Mouse (Mus musculus): ENCODE measurements around the gene Gramd1b.

DNA sequence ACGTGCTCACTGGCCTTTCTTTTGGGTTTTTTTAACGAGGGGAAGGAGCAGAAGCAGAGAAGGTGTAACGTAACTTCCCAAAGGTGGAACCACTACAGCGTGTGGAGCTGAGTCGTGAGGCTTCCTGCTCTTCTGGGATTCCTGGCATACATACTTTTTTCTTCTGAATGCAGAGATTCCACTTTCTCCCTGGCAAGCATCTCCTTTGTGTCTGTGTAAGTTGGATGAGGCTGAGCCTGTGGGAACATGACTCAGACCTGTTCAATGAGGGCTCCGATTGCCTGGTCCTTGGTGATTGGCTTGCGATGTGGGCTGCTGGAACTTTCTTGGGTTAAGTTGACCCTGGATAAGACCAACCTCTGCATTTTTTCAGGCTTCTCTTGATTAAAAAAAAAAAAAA is 28.5 kb upstream of the Gramd1b start:
- TF ChIP-seq CTCF (IDR thresholded peaks at IDR 0.05; ENCODE audit: extremely low read depth, insufficient read depth, insufficient read length, insufficient replicate concordance) (no peak), POLR2A (IDR thresholded peaks at IDR 0.05; ENCODE audit: low read depth, low read length) (no peak)
